Mouse (Mus musculus) embryonic facial prominence, embryonic 15.5 days (tissue): ENCODE measurements around the gene Myo5a. TPM values are rescaled to one million over a fixed set of nuclear protein-coding genes. Genes with fewer than 3 reads are reported as not detected.
A peak's percentile ranks its signal among the peaks of the same experiment; 100 is the strongest.

Experiments used
- ATAC-seq: fragments of 200-750 bp; cut with Nextera tagmentation; 2 replicates; pipeline ENCODE4 v1.8.0; 2017; ENCODE audit warnings: low read depth, moderate TSS enrichment; ENCODE audit not compliant: insufficient number of reproducible peaks, low FRiP score, low TSS enrichment
- H3K27ac ChIP-seq: fragments of 300-500 bp; sonication (generic); replicated peaks from 2 replicates; pipeline ENCODE4 v1.5.1; 2015; ENCODE audit warnings: mild to moderate bottlenecking, inconsistent platforms
- H3K27me3 ChIP-seq: fragments of 300-500 bp; sonication (generic); 2 replicates; pipeline ENCODE4 v1.6.1; 2015; ENCODE audit warnings: inconsistent platforms
- H3K36me3 ChIP-seq: fragments of 300-500 bp; sonication (generic); 2 replicates; pipeline ENCODE4 v1.6.1; 2015; ENCODE audit warnings: mild to moderate bottlenecking, inconsistent platforms
- H3K4me1 ChIP-seq: fragments of 300-500 bp; sonication (generic); 2 replicates; pipeline ENCODE4 v1.6.1; 2015; ENCODE audit warnings: inconsistent platforms
- H3K4me2 ChIP-seq: fragments of 300-500 bp; sonication (generic); replicated peaks from 2 replicates; pipeline ENCODE4 v1.6.1; 2015; ENCODE audit warnings: mild to moderate bottlenecking, inconsistent platforms
- H3K4me3 ChIP-seq: fragments of 300-500 bp; sonication (generic); replicated peaks from 2 replicates; pipeline ENCODE4 v1.5.1; 2015; ENCODE audit warnings: mild to moderate bottlenecking, inconsistent platforms
- H3K9ac ChIP-seq: fragments of 300-500 bp; sonication (generic); 2 replicates; pipeline ENCODE4 v1.6.1; 2015; ENCODE audit warnings: inconsistent platforms
- H3K9me3 ChIP-seq: fragments of 300-500 bp; sonication (generic); replicated peaks from 2 replicates; pipeline ENCODE4 v1.6.1; 2016; ENCODE audit warnings: inconsistent platforms
- WGBS: fragments of 180-500 bp; shearing (Covaris S2); methylation state at CpG from one replicate; pipeline ENCODE4 v1.1.7; 2015; 5-methylcytosine and 5-hydroxymethylcytosine counted together
- polyA plus RNA-seq: library from polyadenylated mRNA; unstranded; fragments of >200 nt; fragmentation: Nextera tagmentation; extraction: Ambion mirVana; gene quantifications from 2 replicates; pipeline ENCODE4 v1.2.1, GENCODE M21; 2015

Gene Myo5a
- polyA plus RNA-seq = 19.6 and 21.9 TPM in 2 replicates

GRCm38 (mm10) chr9:75070457-75071028 is at the start of gene Myo5a:
Gene Myo5a (plus strand): TSS chr9:75071015.
- H3K27me3 ChIP-seq = no peaks in the 10 kb centered on the region

DNA sequence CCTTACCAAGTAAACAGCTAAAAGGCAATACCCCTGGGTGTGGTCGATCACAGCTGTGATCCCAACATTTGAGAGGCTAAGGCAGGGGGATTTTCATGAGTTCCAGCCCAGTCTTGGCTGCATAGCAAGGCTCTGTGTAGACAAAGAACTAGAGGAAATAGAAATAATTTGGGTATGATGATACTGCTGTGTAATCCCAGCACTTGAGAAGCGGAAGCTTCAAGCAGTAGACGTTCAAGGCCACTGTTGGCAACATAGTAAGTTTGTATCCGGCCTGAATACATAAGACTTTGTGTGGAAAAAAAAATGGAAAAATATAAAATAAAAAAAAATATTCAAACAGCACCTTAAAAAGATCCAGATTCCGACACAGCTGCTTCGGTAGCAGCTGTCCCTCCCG is 48.3 kb upstream of the Myo5a start:
- H3K4me3 ChIP-seq = no peak overlapping the region
- peaks cover 10% of the 10 kb centered on the region for H3K4me1 ChIP-seq
- ATAC-seq = no peak
- peak overlapping the region; percentile 51; the same call in 1 of the 2 replicates for H3K27ac ChIP-seq
- H3K9me3 ChIP-seq = no peaks in the 10 kb centered on the region
- 43% methylated on average over 7 of the region's 7 CpGs for WGBS
- H3K36me3 ChIP-seq = peaks cover 14% of the 10 kb centered on the region; the same call in 1 of the 2 replicates
- no peak overlapping the region for H3K9ac ChIP-seq
- H3K4me2 ChIP-seq = no peak overlapping the region
- no peaks in the 10 kb centered on the region for H3K27me3 ChIP-seq

More at GRCm38 (mm10) chr9:75070457-75071028, at the start of gene Myo5a:
- Histone ChIP-seq H3K27ac (peak within 1 kb of the TSS; percentile 94), H3K4me2 (peak within 1 kb of the TSS; percentile 80), H3K4me3 (peak within 1 kb of the TSS; percentile 91), H3K36me3 (no peaks in the 10 kb centered on the region), H3K9me3 (no peaks in the 10 kb centered on the region), H3K9ac (peak within 1 kb of the TSS; percentile 80), H3K4me1 (peaks cover 9% of the 10 kb centered on the region)
- no peak; the same call in 1 of the 2 replicates for ATAC-seq
- 23% methylated on average over 23 of the region's 23 CpGs for WGBS

GRCm38 (mm10) chr9:75023150-75023894 is 47.5 kb upstream of the Myo5a start:
- H3K27me3 ChIP-seq = no peaks in the 10 kb centered on the region
- H3K4me3 ChIP-seq = no peak overlapping the region
- no peaks in the 10 kb centered on the region for H3K9me3 ChIP-seq
- peaks cover 14% of the 10 kb centered on the region; the same call in 1 of the 2 replicates for H3K36me3 ChIP-seq
- H3K4me1 ChIP-seq = peaks cover 10% of the 10 kb centered on the region
- H3K27ac ChIP-seq = no peak overlapping the region
- no peak overlapping the region for H3K9ac ChIP-seq
- WGBS = 55% methylated on average over 5 of the region's 5 CpGs
- H3K4me2 ChIP-seq = no peak overlapping the region
- no peak for ATAC-seq

DNA sequence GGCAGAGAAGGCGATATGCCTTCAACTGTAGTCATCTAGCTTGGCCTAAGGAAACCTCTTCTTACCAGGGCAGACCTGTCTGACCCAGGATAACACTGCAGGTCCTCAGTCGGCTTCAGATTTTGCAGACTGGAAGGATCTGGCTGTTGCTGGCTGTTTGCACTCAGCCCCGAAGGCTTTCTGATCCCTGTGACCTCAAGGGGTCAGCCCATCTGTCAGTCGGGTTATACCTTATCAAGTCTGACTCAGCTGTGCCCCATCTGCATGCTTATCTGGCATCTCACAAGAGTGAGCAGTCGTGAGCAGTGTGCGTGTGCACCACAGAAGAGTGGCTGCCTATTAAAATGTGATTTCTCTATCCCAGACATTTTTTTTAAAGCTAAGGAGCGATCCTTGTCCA is 46.7 kb upstream of the Myo5a start:
- peaks cover 10% of the 10 kb centered on the region for H3K4me1 ChIP-seq
- WGBS = 43% methylated on average over 7 of the region's 7 CpGs
- no peaks in the 10 kb centered on the region for H3K9me3 ChIP-seq
- ATAC-seq = no peak
- H3K27ac ChIP-seq = no peak overlapping the region
- no peak overlapping the region for H3K9ac ChIP-seq
- H3K4me3 ChIP-seq = no peak overlapping the region
- H3K4me2 ChIP-seq = no peak overlapping the region
- H3K27me3 ChIP-seq = no peaks in the 10 kb centered on the region
- H3K36me3 ChIP-seq = peaks cover 12% of the 10 kb centered on the region; the same call in 1 of the 2 replicates

GRCm38 (mm10) chr9:75025689-75026088 is 45.1 kb upstream of the Myo5a start:
- Histone ChIP-seq H3K9ac (no peak overlapping the region), H3K9me3 (no peaks in the 10 kb centered on the region), H3K27ac (no peak overlapping the region), H3K4me1 (peaks cover 10% of the 10 kb centered on the region), H3K4me3 (no peak overlapping the region), H3K36me3 (peaks cover 4% of the 10 kb centered on the region; the same call in 1 of the 2 replicates), H3K27me3 (no peaks in the 10 kb centered on the region), H3K4me2 (no peak overlapping the region)
- ATAC-seq = no peak
- WGBS = 76% methylated on average over 6 of the region's 6 CpGs

- 90% methylated on average over 1 of the region's 1 CpGs for WGBS
- peaks cover 3% of the 10 kb centered on the region; the same call in 1 of the 2 replicates for H3K4me1 ChIP-seq
- no peak for ATAC-seq
- no peak overlapping the region for H3K27ac ChIP-seq
- H3K4me2 ChIP-seq = no peak overlapping the region
- H3K36me3 ChIP-seq = no peaks in the 10 kb centered on the region
- H3K9ac ChIP-seq = no peak overlapping the region
- no peaks in the 10 kb centered on the region for H3K9me3 ChIP-seq
- no peak overlapping the region for H3K4me3 ChIP-seq
- no peaks in the 10 kb centered on the region for H3K27me3 ChIP-seq
These were observed 38.4 kb upstream of the Myo5a start for GRCm38 (mm10) chr9:75032408-75032807.

GRCm38 (mm10) chr9:75033141-75033540 is 37.7 kb upstream of the Myo5a start:
- peaks cover 3% of the 10 kb centered on the region; the same call in 1 of the 2 replicates for H3K4me1 ChIP-seq
- H3K27me3 ChIP-seq = no peaks in the 10 kb centered on the region
- no peak overlapping the region for H3K9ac ChIP-seq
- no peaks in the 10 kb centered on the region for H3K9me3 ChIP-seq
- H3K27ac ChIP-seq = no peak overlapping the region
- H3K4me3 ChIP-seq = no peak overlapping the region
- H3K36me3 ChIP-seq = no peaks in the 10 kb centered on the region
- no peak overlapping the region for H3K4me2 ChIP-seq
- WGBS = 50% methylated on average over 7 of the region's 7 CpGs
- ATAC-seq = no peak

GRCm38 (mm10) chr9:75034691-75035090 is 36.1 kb upstream of the Myo5a start:
- no peak overlapping the region for H3K9ac ChIP-seq
- ATAC-seq = no peak
- H3K4me2 ChIP-seq = no peak overlapping the region
- no peaks in the 10 kb centered on the region for H3K36me3 ChIP-seq
- H3K4me1 ChIP-seq = peaks cover 11% of the 10 kb centered on the region
- no peaks in the 10 kb centered on the region for H3K27me3 ChIP-seq
- H3K9me3 ChIP-seq = no peaks in the 10 kb centered on the region
- no peak overlapping the region for H3K4me3 ChIP-seq
- H3K27ac ChIP-seq = no peak overlapping the region
- 20% methylated on average over 1 of the region's 1 CpGs for WGBS

DNA sequence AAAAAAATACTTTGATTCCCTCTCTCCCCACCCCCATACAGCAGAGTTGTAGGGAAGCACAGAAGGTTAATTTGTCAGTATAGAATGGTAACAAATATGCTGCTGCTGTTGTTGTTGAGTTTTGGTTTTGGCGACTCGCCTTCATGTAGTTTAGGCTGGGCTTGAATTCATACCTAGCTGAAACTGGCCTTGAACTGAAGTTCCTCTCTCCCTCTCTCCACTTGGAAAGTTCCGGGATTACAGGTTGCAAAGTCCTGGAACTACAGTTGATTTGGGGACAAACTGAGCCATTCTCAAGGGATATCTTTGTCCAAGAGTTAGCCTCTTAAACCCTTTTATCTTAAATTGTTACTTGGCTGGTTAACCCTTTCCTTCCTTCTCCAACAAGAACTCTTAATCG is 34.9 kb upstream of the Myo5a start:
- no peak overlapping the region for H3K4me3 ChIP-seq
- no peak overlapping the region for H3K9ac ChIP-seq
- no peaks in the 10 kb centered on the region for H3K27me3 ChIP-seq
- no peak for ATAC-seq
- peaks cover 11% of the 10 kb centered on the region for H3K4me1 ChIP-seq
- H3K4me2 ChIP-seq = no peak overlapping the region
- 71% methylated on average over 4 of the region's 4 CpGs for WGBS
- no peaks in the 10 kb centered on the region for H3K9me3 ChIP-seq
- H3K27ac ChIP-seq = no peak overlapping the region
- H3K36me3 ChIP-seq = no peaks in the 10 kb centered on the region

DNA sequence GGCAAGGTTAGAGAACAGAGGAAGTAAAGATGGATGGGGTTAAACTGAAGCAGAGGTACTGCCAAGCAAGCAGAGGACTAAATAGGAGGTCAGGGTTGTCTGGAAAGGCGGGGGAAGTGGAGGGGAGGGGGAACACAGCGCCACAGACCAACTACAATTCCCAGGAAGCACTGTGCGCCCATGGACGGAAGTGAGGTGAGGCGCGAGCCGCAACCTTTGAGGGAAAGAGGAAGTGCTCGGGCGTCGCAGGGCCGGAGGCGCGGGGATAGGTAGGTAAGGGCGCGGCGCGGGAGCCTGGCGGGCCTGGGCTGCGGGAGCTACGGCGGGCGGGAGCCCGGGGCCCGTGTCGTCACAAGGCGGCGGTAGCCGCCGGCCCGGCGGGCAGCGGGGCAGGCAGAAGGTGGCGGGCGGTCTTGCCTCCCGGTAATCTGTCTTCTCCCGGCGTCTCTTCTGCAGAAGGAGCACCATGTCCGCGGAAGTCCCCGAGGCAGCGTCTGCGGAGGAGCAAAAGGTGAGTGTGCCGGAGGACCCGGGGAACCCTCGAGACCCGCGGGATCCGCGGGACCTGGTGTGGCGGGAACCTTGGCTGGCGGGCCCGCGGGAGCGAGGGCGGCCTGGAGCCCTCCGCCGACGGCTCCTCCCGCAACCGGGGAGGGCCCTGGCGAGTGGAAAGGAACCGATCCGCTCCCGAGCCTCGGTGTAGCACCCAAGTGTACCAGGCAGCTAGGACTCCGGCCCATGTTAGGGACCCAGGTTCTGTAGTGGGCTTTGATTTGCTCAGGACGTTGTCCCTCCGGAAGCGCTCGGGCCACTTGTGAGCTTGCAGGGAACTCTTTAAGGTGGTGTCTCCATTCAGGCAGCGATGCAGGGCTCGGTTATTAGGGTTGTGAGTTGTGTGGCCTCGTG is 33.1 kb upstream of the Myo5a start, which contains the start of gene Arpp19:
Arpp19 (plus strand) TSS at position 164 of the 906 bp plus-strand sequence.
- Histone ChIP-seq H3K9ac (peak within 1 kb of the TSS; percentile 90), H3K4me1 (peaks cover 11% of the 10 kb centered on the region), H3K4me2 (peak within 1 kb of the TSS; percentile 51), H3K27me3 (no peaks in the 10 kb centered on the region), H3K4me3 (peak within 1 kb of the TSS; percentile 96), H3K9me3 (no peaks in the 10 kb centered on the region), H3K27ac (peak within 1 kb of the TSS; percentile 80), H3K36me3 (no peaks in the 10 kb centered on the region)
- ATAC-seq = peak; percentile 95
- under 1% methylated on average over 67 of the region's 73 CpGs for WGBS

- Histone ChIP-seq H3K4me2 (peak overlapping the region; percentile 51), H3K27me3 (no peaks in the 10 kb centered on the region), H3K9ac (peak overlapping the region; percentile 90), H3K36me3 (no peaks in the 10 kb centered on the region), H3K4me1 (peaks cover 11% of the 10 kb centered on the region), H3K9me3 (no peaks in the 10 kb centered on the region), H3K4me3 (peak overlapping the region; percentile 96), H3K27ac (no peak overlapping the region)
- WGBS = 0% methylated on average over 10 of the region's 10 CpGs
- ATAC-seq = no peak
These were observed 32.5 kb upstream of the Myo5a start for GRCm38 (mm10) chr9:75038357-75038688.
